Mouse (Mus musculus) lung, adult 18-20 months (tissue): ENCODE data around the gene AI597479.
"Not testable (repeated sequence)": the region's sequence is repeated elsewhere in the genome, so short reads cannot be mapped to it uniquely, and the experiment has no call there.

Experiments
- DNase-seq, 2 experiments: peaks; one replicate each; pipeline ENCODE4 v3.0.0; 2022; ENCODE audit warnings: mixed read lengths in 2 of 2

AI597479 gene

DNA sequence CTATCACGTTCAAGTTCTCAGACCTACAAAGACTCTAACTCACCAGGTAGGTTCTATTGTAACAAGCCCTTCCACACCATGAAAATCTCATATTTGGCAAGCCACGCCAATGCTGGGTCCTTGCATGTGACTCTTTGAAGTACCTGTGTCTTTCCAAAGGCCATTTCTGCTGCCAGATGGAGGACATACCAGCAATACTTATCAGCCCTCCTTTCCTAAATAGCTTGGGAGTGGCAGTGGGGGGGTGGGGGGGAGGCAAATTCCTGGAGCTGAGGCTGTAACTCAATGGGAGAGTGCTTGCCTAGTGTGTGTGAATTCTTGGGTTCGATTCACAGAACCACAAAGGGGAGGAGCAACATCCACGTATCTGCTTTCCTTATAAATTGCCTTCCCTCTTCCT lies 26.2 kb downstream of the AI597479 start:
- peak in 1 of 2 experiments; percentile 16 for DNase-seq

DNA sequence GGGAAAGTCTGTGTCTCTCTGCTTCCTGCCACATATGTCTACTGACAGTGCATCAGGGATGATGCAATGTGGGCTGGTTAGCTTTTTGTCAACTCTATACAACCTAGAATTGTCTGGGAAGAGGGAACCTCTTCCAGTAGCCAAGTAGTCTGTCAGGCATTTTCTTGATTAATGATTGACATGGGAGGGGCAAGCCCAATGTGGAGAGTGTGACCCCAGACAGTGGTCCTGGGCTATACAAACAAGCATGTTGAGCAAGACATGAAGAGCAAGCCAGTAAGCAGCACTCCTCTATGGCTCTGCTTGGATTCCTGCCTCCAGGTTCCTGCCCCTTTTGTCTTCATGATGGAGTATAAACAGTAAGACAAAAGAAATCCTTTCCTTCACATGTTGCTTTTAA lies 28.7 kb downstream of the AI597479 start:
- no peak for DNase-seq

- DNase-seq: no peak
Observed at GRCm38 (mm10) chr1:43127820-43128610, 29.5 kb downstream of the AI597479 start.

GRCm38 (mm10) chr1:43130219-43130981 lies 31.9 kb downstream of the AI597479 start:
- DNase-seq: no peak

DNA sequence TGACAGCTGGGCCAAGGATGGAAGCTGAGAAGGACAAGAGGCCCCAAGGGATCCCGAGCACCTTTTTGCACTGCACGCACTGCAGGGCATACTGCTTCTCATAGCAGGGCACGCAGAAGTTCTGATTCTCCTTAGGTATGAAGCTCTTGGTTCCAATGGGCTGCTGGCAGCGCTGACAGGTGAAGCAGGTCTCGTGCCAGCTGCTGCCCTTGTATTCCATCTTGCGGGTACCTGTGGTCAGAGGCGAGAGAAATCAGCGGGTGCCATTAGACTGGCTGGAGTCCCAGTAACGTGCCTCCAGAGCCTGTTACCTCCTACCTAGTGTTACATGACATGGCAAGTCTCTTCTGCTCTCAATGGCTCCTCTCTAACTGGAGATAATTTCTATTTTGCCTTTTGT lies 33.1 kb downstream of the AI597479 start:
- no peak for DNase-seq

DNA sequence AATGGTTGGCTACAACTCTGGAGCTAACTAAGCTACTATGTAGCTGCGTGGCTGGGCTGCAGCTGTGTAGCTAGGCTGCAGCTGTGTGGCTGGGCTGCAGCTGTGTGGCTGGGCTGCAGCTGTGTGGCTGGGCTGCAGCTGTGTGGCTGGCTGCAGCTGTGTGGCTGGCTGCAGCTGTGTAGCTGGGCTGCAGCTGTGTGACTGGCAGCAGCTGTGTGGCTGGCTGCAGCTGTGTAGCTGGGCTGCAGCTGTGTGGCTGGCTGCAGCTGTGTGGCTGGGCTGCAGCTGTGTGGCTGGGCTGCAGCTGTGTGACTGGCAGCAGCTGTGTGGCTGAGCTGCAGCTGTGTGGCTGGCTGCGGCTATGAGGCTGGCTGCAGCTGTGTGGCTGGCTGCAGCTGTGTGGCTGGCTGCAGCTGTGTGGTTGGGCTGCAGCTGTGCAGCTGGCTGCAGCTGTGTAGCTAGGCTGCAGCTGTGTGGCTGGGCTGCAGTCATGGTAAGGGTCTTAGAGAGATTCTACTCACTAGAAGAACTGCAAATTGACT lies 38.0 kb downstream of the AI597479 start:
- not testable (repeated sequence) for DNase-seq

- no peak for DNase-seq
Observed at GRCm38 (mm10) chr1:43137334-43137733, 38.8 kb downstream of the AI597479 start.

- no peak for DNase-seq
Observed at GRCm38 (mm10) chr1:43138268-43138812, 39.8 kb downstream of the AI597479 start.

GRCm38 (mm10) chr1:43139587-43140266 lies 41.2 kb downstream of the AI597479 start:
- peak; percentile 73 to 79 for DNase-seq

DNA sequence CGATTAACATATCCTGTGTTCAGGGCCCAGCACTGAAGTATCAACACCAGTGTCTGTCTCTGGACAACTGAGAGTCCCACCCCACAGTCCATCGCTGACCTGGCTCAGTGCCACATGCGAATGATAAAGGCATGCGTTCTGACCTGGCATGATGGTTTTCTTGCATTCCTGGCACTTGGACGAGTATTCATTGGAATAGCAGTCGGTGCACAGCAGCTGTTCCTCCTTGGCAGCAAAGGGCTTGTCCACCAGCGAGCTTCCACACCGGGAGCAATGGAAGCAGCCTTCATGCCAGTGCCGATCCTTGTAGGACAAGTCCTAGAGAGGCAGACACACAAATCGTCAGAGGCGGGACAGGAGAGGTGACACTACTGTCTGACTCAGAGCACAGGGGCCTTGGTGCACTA lies 43.0 kb downstream of the AI597479 start:
- no peak for DNase-seq

DNA sequence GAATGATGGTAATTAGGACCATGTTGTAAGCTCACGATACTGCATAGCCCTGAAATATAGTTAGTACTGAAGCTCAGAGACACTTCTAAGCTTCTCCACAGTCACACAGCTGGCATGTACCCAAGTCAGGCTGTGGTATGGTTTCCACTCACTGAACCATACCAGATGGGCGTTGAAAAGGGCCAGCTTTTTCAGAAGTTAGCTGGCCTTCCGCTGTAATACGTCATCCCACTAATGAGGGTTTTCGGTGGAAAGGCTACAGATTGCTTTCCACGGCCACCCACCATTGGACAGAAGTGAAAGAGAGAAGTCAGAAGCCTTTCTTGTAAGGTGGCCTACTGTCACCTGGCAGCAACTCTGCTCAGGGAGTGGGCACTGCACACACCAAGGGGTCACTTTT lies 44.3 kb downstream of the AI597479 start:
- no peak for DNase-seq

- no peak for DNase-seq
Observed at GRCm38 (mm10) chr1:43143284-43143683, 44.8 kb downstream of the AI597479 start.

DNA sequence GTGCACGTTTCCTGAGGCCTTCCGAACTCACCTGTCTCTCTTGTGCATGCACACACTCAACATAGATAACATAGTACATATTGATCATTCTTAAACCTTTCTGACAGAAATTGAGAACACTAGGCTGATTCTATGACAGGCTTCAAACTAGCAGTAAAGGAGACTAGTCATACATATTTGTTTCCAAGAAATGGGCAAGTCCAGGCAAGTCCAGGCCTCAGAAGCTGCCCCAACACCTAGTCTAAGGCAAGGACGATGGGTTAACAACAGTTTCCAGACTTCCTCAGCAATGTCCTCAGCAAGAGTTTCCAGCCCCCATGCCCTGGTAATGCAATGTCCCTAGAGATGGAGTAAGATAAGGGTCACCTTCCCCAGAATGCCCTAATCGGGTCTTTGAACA lies 45.3 kb downstream of the AI597479 start:
- no peak for DNase-seq

DNA sequence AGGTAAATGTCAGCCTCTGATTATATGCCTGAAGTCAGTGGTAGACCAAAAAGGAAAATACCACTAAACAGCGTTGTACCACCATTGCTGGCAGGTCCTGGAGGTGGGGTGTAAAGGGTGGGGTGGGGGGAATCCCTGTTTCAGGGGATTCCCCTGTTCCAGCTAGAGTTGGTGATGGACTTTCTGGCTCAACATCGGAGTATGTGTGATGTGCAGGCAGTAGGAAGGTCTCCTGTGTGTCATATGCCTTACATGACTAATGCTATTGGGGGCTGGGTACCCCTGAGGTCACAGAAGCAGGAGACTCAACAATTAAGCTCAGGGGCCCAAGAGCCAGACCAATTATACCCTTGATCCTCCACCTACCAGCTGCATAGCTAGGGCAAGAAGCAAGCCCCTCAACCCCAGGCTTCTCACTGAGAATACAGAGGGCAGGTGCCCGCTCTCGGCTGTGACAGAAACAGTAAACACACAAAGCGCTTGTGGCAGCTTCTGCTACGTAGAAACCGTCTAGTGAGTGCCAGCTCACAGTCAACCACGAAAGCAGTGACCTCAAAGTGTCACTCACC lies 45.9 kb downstream of the AI597479 start:
- DNase-seq: no peak

- no peak for DNase-seq
Observed at GRCm38 (mm10) chr1:43145388-43145787, 46.9 kb downstream of the AI597479 start.

DNA sequence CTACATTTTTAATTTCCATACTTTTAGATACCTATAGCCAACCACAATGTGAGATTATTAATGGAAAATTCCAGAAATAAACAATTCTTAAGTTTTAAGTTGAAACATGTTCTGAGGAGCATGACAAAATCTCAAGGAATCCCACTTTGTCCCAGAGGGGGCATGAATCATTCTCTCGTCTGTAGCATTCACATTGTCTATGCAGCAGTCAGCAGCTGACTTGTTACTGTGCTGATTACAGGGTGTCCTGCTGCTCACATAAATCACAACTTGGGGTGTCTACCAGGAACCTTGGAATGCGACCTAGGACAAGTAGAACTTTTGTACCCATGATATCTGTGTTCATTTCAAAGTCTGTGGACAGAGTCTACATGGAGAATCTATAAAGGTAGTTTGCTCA lies 49.0 kb downstream of the AI597479 start:
- no peak for DNase-seq

DNA sequence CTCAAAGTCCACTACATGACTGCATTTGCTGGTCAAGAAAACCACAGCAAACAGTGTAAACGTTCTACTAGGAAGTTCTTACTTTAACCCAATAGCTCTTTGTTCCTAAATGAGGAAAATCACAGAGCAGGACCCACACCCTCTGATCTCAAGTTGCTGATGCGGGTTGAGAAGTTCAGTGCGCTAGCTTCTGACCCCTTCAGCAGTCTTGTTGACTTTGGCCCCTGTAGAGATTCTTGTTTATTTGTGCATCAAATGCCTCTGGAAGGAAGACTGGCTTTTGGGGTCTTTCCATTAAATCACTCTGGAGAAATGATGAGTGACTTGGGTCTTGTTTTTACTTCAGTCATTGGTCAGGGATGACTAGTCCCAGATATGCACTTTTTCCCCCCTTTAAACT lies 51.7 kb downstream of the AI597479 start:
- DNase-seq: no peak

- DNase-seq: no peak
Observed at GRCm38 (mm10) chr1:43152626-43153025, 54.1 kb downstream of the AI597479 start.

DNA sequence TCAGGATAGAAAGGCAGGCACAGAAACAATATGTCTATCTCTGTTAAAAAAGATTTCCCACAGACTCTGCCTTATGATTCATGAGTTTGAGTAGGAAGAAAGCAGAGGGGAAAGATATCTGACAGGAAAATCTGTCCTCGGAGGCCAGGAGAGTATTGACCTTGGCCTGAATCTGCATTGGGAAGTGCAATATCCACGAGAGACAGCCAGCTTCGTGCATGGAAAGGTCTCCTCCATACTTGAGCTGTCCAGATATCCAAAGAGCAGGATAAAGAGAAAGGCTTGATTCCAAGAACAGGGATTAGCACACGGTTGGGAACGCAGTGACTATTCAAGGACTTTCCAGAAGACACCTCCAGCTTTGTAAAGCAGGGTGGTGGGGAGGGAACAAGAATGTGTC lies 55.0 kb downstream of the AI597479 start:
- no peak for DNase-seq

DNA sequence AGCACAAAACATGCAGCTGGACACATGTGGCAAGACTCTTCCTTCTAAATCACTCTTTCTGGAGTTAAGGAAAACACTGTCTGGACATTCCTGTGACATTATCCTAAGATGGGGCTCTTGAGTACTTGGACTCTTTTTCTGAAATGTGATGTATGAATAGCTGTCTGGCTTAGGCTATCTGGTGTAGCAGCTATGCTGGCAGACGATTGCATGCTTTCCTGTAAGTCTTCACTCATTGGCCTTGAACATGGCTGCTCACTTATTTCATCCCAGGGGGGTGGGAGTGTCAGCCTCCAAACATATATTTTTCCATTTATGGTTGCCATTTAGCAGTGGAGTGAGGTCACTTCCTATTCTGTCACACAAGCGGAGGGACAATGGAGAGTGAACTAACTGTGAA lies 56.0 kb downstream of the AI597479 start:
- DNase-seq: no peak

DNA sequence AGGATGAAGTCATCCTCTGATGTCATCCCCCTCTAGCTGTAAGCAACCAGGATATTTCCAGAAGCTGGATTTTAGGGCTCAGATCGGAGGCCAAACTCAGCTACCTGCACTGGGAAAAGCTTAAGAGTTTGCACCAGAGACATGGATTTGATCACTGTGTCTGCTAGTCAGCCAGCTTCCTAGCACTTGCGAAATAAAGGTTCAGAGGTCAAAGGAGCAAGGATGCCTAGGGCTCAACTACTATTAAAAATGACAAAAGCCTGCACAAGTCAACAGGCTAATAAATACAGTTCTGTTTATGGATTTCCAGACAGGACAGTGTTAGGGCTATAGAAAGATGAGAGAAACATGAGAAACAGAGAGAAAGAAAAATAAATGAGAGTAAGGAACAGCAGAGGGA lies 59.4 kb downstream of the AI597479 start:
- no peak for DNase-seq

DNA sequence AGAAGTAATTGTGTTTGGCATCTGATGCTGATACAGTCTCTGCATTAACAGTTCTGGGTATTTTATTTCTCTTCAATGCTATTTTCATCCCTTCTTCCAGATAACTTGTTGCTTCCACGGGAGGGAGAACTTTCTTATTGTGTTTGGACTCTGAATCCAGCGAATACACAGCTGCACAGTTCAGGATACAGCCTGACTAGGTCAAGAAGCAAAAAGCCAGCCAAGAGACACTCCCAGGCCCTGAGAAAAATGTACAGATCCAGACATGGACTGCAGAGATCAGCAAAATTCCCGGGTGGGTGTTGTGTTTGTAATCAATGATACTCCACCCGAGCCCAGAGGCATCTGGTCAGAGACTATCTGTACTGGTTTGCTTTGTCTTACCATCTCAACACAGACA lies 60.9 kb downstream of the AI597479 start:
- DNase-seq: no peak

- no peak for DNase-seq
Observed at GRCm38 (mm10) chr1:43162394-43162793, 63.9 kb downstream of the AI597479 start.
